Mouse (Mus musculus): Measurements from ENCODE around the gene Zc3h8. TPM values are rescaled to one million over a fixed set of nuclear protein-coding genes. Genes with fewer than 3 reads are reported as not detected.

Zc3h8 gene
- 1 to 10 TPM; 3.2 to 3.5 TPM for total RNA-seq (2021)

GRCm38 (mm10) chr2:128943538-128944528 is at the start of gene Zc3h8:
Zc3h8 (minus strand) TSS chr2:128944077.
- DNase-seq = peak; percentile 98
- intact Hi-C loops (cut with DNase I) = loop anchor here (5.0 kb wide), 1 partner anchor 247 kb away; the partner anchor contains the start of gene Mertk

GRCm38 (mm10) chr2:128984746-128985145 is 40.9 kb upstream of the Zc3h8 start:
- intact Hi-C loops (cut with DNase I) = no loop called here

GRCm38 (mm10) chr2:128975572-128975971 is 31.7 kb upstream of the Zc3h8 start:
- intact Hi-C loops (cut with DNase I) = no loop called here
- no peak for DNase-seq

More at GRCm38 (mm10) chr2:128984746-128985145, 40.9 kb upstream of the Zc3h8 start:
- DNase-seq = no peak

GRCm38 (mm10) chr2:128972301-128972700 is 28.4 kb upstream of the Zc3h8 start:
- DNase-seq = no peak
- intact Hi-C loops (cut with DNase I) = no loop called here

GRCm38 (mm10) chr2:128968475-128969083 is 24.7 kb upstream of the Zc3h8 start:
- intact Hi-C loops (cut with DNase I) = no loop called here
- DNase-seq = no peak

DNA sequence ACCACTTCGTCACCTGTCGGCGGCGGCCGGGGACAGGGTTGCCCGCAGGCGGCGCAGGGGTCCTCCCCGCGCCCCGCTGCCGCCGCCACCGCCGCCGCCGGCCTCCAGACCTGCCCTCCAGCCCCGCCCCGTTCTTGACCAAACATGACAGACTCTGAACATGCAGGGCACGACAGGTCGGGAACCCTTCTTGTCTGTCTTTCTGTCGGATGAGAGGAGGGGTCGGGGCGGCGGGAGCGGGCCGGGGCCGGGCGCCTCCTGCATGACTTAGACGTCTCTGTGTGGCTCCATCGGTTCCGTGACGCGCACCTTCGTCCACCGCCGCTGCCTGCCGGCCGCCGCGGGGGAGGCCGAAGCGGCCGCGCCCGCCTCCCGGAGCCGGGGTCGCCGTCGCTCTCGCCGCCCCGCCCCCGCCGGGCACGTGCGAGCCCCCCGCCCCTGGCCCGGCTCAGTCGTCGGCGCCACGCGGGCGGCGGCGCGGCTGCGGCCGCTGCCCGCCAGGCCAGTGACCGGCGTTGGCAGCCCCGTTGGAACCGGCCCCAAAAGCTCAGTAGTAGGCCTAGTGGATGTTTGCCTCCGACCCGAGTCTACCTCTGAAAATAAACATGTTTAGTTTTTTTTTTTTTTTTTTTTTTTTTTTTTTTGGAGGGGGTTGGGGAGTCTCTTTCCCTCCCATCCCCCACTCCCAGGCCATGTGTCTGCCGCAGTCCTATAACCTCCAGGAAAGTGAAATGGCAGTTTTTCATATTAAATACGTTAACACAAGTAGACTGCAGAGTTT is 24.0 kb upstream of the Zc3h8 start, which contains the start of gene Gm10762:
Gene Gm10762 (minus strand): TSS at position 65 of the 781 bp plus-strand sequence.
- intact Hi-C loops (cut with DNase I) = no loop called here
- peak; percentile 86 to 88 for DNase-seq

DNA sequence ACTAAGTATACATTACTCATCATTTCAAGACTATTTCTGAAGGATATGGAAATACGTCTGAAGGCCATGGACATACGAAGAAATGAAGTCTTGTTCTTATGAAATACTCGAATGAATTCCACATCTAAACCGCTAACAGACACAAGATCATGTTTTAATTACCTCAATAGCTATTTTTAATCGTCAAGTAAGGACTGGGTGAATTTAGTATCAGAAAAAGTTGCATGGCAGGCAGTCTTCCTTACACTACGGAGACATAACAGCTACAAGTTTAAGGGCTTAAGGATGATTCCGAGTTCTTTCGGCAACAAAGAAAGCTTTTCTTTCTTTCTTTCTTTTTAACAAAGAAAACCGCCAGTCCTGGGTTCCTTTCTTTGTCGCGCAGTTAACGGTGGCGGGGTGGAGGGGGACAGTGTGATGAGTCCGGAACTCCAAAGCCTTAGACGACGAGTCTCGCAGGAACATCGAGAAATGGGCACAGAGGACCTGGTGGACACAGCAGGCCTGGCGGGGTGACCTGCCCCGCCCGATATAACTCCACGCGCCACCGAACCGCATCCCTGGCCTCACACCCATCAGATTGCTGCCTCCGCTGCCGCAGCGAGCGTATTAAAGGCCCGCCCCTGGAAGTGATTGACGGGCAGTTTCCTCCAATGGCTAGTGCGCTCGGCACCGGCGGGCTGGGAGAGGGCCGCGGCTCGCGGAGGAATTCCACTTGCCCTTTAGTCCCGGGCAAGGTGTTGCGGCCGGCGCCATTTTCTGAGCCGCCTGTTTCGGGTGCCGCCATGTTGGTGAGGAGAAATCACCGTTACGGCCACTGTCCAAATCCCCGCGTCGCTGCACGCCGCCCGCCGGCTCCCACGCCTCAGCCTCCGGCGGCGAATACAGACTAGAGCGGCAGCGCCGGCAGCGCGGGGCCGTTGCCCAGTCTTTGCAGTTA is 23.0 kb upstream of the Zc3h8 start, which contains the start of gene Zc3h6:
Gene Zc3h6 (plus strand): TSS at position 762 of the 940 bp plus-strand sequence.
- intact Hi-C loops (cut with DNase I) = no loop called here
- DNase-seq = peak; percentile 99

DNA sequence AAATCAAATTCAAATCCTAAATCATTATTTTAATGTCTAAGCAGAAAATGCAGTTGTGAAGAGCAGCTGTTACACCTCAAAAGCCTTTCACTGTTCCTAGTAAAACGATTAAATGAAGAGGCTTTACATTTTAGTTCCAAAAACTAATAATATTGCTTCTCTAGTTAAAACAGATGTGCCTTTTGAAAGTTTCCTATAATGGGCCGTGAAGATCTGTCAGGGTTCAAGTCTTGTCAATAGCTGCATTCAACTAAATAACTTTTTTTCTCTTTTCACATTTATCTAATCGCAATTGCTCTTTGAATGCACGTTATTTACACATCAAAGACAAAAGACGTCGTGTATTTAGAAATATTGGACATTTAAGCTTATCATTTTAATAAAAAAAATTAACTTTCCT is 22.4 kb upstream of the Zc3h8 start:
- no peak for DNase-seq
- intact Hi-C loops (cut with DNase I) = no loop called here

DNA sequence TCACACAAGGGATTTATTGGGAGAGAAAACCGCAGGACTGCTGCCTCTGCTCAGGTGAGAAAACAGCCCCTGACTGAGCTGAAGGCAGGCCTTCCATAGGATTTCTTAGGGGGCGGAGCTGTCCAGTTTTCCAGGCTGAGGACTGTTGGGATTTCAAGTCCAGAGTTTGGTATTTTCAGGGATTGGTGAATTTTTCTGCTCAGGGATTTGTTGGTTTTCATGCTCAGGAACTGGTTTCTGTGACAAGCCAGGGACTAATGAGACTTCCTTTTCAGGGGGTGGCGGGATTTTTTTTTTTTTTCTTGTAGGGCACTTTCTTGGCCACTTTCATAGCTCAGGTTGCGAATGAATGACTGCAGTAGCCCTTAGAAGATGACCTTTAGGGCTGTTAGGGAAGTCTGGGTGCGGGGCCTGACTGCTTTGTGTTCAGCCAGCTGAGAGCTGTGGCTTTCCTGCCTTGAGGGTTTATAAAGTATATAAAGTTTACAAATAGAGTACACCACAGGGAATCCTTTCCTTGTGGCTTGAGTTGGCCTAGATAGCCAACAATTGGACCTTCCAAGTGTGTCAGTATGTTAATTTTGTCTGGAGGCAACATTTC is 21.7 kb upstream of the Zc3h8 start:
- no peak for DNase-seq
- intact Hi-C loops (cut with DNase I) = no loop called here

DNA sequence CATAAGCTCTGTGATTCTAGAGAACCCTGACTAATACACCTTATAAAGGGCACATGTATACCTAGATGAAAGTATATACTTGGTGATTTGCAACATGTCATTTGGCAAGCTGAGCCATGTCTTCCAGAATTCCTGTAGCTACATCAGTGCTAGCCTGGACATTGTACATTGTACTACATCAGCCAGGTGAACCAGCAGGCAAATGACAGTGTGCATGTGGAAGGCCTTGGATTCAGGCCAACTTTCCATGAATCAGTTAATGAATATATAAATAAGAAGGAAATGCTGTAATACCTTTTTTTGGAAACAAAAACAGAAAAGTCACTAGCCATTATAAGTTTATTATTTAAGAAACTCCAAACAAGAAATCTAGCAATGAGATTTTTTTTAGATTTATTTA is 10.3 kb upstream of the Zc3h8 start:
- intact Hi-C loops (cut with DNase I) = no loop called here
- no peak for DNase-seq

GRCm38 (mm10) chr2:128947962-128948588 is 4.2 kb upstream of the Zc3h8 start:
- intact Hi-C loops (cut with DNase I) = loop anchor here (2.0 to 5.0 kb wide), 3 partner anchors 109 to 309 kb away; no protein-coding TSS in a partner anchor
- peak; percentile 50 to 53 for DNase-seq

GRCm38 (mm10) chr2:128936256-128936655 is 7.6 kb downstream of the Zc3h8 start:
- intact Hi-C loops (cut with DNase I) = no loop called here
- DNase-seq = no peak

DNA sequence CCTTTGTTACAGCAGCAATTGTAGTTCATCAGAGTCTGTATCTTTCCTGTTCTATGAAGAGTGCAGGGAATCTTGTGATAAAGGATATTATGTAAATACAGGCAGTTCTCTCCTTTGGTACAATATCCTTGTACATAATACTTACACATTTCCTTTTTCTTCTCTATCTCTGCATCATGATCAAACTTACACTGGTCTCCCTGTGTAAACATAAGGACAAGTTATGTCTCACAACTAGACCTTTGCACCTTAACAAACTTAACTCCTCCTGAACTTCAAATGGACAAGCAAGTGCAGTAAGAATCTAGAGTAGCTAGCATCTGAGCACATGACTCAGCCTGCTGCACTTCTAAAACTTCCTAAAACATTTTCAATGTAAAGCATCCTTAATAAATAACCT is 13.2 kb downstream of the Zc3h8 start:
- intact Hi-C loops (cut with DNase I) = no loop called here
- DNase-seq = no peak

GRCm38 (mm10) chr2:128928446-128928845 is 15.4 kb downstream of the Zc3h8 start:
- intact Hi-C loops (cut with DNase I) = no loop called here

GRCm38 (mm10) chr2:128924799-128925198 is 19.1 kb downstream of the Zc3h8 start:
- no peak for DNase-seq
- intact Hi-C loops (cut with DNase I) = no loop called here

More at GRCm38 (mm10) chr2:128928446-128928845, 15.4 kb downstream of the Zc3h8 start:
- DNase-seq = no peak

DNA sequence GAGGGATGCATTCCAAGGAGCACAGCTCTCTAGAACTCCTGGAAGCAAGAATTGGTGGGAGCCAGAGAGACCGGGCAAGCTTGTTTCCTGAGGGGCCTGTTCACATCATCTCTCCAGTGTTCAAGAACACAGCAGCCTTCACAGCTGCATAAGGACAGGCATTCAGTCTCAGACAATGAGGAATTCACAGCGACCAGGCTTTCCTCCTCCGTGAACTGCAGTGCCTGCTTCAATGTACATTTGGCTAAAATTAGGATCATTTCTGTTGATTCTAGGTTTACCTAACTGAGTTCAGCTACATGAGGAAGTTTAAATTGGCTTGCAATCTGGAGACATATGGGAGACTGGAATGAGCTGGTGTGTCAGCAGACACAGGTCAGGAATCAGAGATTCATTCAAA is 27.3 kb downstream of the Zc3h8 start:
- intact Hi-C loops (cut with DNase I) = no loop called here
- DNase-seq = no peak

DNA sequence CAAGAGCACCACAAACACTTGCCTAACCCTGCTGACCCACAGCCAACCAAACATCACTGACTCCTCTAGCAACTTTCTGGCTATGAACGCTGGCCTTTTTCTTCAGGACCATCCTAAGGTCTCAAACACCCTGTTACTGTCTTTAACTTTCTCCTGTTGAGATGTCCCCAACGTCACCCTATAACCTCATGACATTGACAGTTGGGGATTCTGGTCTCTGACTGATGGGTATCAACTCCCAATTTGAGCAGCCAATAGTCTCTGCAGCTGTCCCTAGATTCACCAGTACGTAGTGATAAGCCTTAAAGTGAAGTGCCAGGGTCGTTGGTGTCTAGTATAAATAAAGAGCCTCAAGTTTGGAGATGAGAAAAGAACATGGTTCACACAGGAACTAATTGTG is 28.9 kb downstream of the Zc3h8 start:
- intact Hi-C loops (cut with DNase I) = no loop called here
- no peak for DNase-seq

- intact Hi-C loops (cut with DNase I) = no loop called here
- DNase-seq = no peak
These were observed 40.2 kb downstream of the Zc3h8 start for GRCm38 (mm10) chr2:128903661-128904060.

- intact Hi-C loops (cut with DNase I) = no loop called here
- no peak for DNase-seq
These were observed 41.0 kb downstream of the Zc3h8 start for GRCm38 (mm10) chr2:128902843-128903242.

Measured in heart, postnatal 10 days (tissue).